Mouse (Mus musculus): ENCODE measurements around the gene Nkain1. TPM values are rescaled to one million over a fixed set of nuclear protein-coding genes. Genes with fewer than 3 reads are reported as not detected.
A peak's percentile ranks its signal among the peaks of the same experiment; 100 is the strongest.

Nkain1 gene
- total RNA-seq, 2 experiments from 2014 or later: 34.5 to 35.5 TPM

- TF ChIP-seq CTCF (conservative IDR thresholded peaks at IDR 0.05): no peak
- Histone ChIP-seq H3K4me3 (no peak overlapping the region), H3K27ac (peak overlapping the region; percentile 43; the same call in 1 of the 2 replicates)
- no peak for DNase-seq (ENCODE audit: low spot score in 2 of 2)
Measured at GRCm38 (mm10) chr4:130544392-130544791, 29.6 kb downstream of the Nkain1 start.

- TF ChIP-seq CTCF (conservative IDR thresholded peaks at IDR 0.05): no peak
- Histone ChIP-seq H3K4me3 (no peak overlapping the region), H3K27ac (no peak overlapping the region)
- no peak for DNase-seq (ENCODE audit: low spot score in 2 of 2)
Measured at GRCm38 (mm10) chr4:130543121-130543520, 30.9 kb downstream of the Nkain1 start.

- no peak for DNase-seq (ENCODE audit: low spot score in 2 of 2)
- Histone ChIP-seq H3K4me3 (no peak overlapping the region), H3K27ac (peak overlapping the region; percentile 51; the same call in 1 of the 2 replicates)
- no peak for TF ChIP-seq CTCF (conservative IDR thresholded peaks at IDR 0.05)
Measured at GRCm38 (mm10) chr4:130540831-130541230, 33.1 kb downstream of the Nkain1 start.

- no peak overlapping the region for H3K4me3 ChIP-seq
- H3K27ac ChIP-seq: peak overlapping the region; percentile 72
- peak in 1 of 2 experiments; percentile 27 for DNase-seq (ENCODE audit: low spot score in 2 of 2)
- no peak for TF ChIP-seq CTCF (conservative IDR thresholded peaks at IDR 0.05)
Measured at GRCm38 (mm10) chr4:130539706-130540105, 34.3 kb downstream of the Nkain1 start.

GRCm38 (mm10) chr4:130539053-130539452 is 34.9 kb downstream of the Nkain1 start:
- Histone ChIP-seq H3K4me3 (no peak overlapping the region), H3K27ac (peak overlapping the region; percentile 72)
- TF ChIP-seq CTCF (conservative IDR thresholded peaks at IDR 0.05): no peak
- no peak for DNase-seq (ENCODE audit: low spot score in 2 of 2)

- Histone ChIP-seq H3K27ac (no peak overlapping the region), H3K4me3 (no peak overlapping the region)
- TF ChIP-seq CTCF (conservative IDR thresholded peaks at IDR 0.05): no peak
- no peak for DNase-seq (ENCODE audit: low spot score in 2 of 2)
Measured at GRCm38 (mm10) chr4:130537371-130537770, 36.6 kb downstream of the Nkain1 start.

- Histone ChIP-seq H3K4me3 (no peak overlapping the region), H3K27ac (no peak overlapping the region)
- no peak for DNase-seq (ENCODE audit: low spot score in 2 of 2)
- TF ChIP-seq CTCF (conservative IDR thresholded peaks at IDR 0.05): peak; percentile 54
Measured at GRCm38 (mm10) chr4:130535789-130536188, 38.2 kb downstream of the Nkain1 start.

GRCm38 (mm10) chr4:130533975-130534374 is 40.0 kb downstream of the Nkain1 start:
- Histone ChIP-seq H3K4me3 (no peak overlapping the region), H3K27ac (no peak overlapping the region)
- peak; percentile 85 to 96 for DNase-seq (ENCODE audit: low spot score in 2 of 2)
- peak; percentile 100 for TF ChIP-seq CTCF (conservative IDR thresholded peaks at IDR 0.05)

GRCm38 (mm10) chr4:130532347-130532746 is 41.6 kb downstream of the Nkain1 start:
- no peak overlapping the region for H3K4me3 ChIP-seq
- TF ChIP-seq CTCF (conservative IDR thresholded peaks at IDR 0.05): no peak
- DNase-seq (ENCODE audit: low spot score in 2 of 2): no peak
- no peak overlapping the region for H3K27ac ChIP-seq

- H3K27ac ChIP-seq: no peak overlapping the region
- TF ChIP-seq CTCF (conservative IDR thresholded peaks at IDR 0.05): peak; percentile 83
- DNase-seq (ENCODE audit: low spot score in 2 of 2): peak; percentile 58 to 85
- H3K4me3 ChIP-seq: peak overlapping the region; percentile 23; the same call in 1 of the 2 replicates
Measured at GRCm38 (mm10) chr4:130531645-130532280, 42.2 kb downstream of the Nkain1 start.

GRCm38 (mm10) chr4:130527804-130528203 is 46.2 kb downstream of the Nkain1 start:
- DNase-seq (ENCODE audit: low spot score in 2 of 2): no peak
- no peak for TF ChIP-seq CTCF (conservative IDR thresholded peaks at IDR 0.05)
- H3K4me3 ChIP-seq: no peak overlapping the region
- no peak overlapping the region for H3K27ac ChIP-seq

- H3K4me3 ChIP-seq: no peak overlapping the region
- DNase-seq (ENCODE audit: low spot score in 2 of 2): no peak
- no peak overlapping the region for H3K27ac ChIP-seq
- TF ChIP-seq CTCF (conservative IDR thresholded peaks at IDR 0.05): no peak
Measured at GRCm38 (mm10) chr4:130525041-130525440, 48.9 kb downstream of the Nkain1 start.

- no peak overlapping the region for H3K27ac ChIP-seq
- DNase-seq (ENCODE audit: low spot score in 2 of 2): no peak
- no peak overlapping the region for H3K4me3 ChIP-seq
- no peak for TF ChIP-seq CTCF (conservative IDR thresholded peaks at IDR 0.05)
Measured at GRCm38 (mm10) chr4:130521466-130521865, 52.5 kb downstream of the Nkain1 start.

GRCm38 (mm10) chr4:130520482-130520851 is 53.5 kb downstream of the Nkain1 start:
- DNase-seq (ENCODE audit: low spot score in 2 of 2): no peak
- no peak overlapping the region for H3K27ac ChIP-seq
- no peak for TF ChIP-seq CTCF (conservative IDR thresholded peaks at IDR 0.05)
- peak overlapping the region; percentile 68 for H3K4me3 ChIP-seq

Measured in layer of hippocampus, adult 2 months (tissue).